Comparison of ENCODE assay signal across 7 mouse cellular contexts in genomic region chr5:146844301-146844941, GRCm38 (mm10). TPM values are rescaled to one million over a fixed set of nuclear protein-coding genes. Genes with fewer than 3 reads are reported as not detected.
DNase-seq lines count a peak whose midpoint lies in the region; ATAC-seq and TF ChIP-seq lines count a peak whose summit lies in the region.

No protein-coding gene starts in this region.

- H3K27me3 ChIP-seq in lung, embryonic 16.5 days (ENCODE audit: control insufficient read depth, insufficient read depth, low read depth, low read length) = no peaks in the 10 kb centered on the region
- no peaks in the 10 kb centered on the region for H3K27me3 ChIP-seq in embryonic facial prominence, embryonic 15.5 days
- H3K27me3 ChIP-seq in limb, embryonic 14.5 days (ENCODE audit: control insufficient read depth, insufficient read depth, low read length) = no peaks in the 10 kb centered on the region

- 9% methylated on average over 6 of the region's 6 CpGs for WGBS in lung, embryonic 16.5 days
- 11% methylated on average over 6 of the region's 6 CpGs for WGBS in embryonic facial prominence, embryonic 15.5 days
- 8% methylated on average over 6 of the region's 6 CpGs for WGBS in limb, embryonic 14.5 days

- DNase-seq in lung, postnatal 10 days = no peak
- no peak for DNase-seq in limb, embryonic 14.5 days (ENCODE audit: low spot score)
- peak; percentile 67 for DNase-seq in retina, postnatal 1 day
- DNase-seq in urinary bladder, adult 2 months (ENCODE audit: low spot score) = no peak
- no peak for DNase-seq in gastrocnemius, postnatal 25 days

- no peaks in the 10 kb centered on the region; the same call in 1 of the 2 replicates for H3K36me3 ChIP-seq in lung, embryonic 16.5 days (ENCODE audit: control insufficient read depth, insufficient read depth, low read length)
- no peaks in the 10 kb centered on the region; the same call in 1 of the 2 replicates for H3K36me3 ChIP-seq in embryonic facial prominence, embryonic 15.5 days
- H3K36me3 ChIP-seq in limb, embryonic 14.5 days (ENCODE audit: control insufficient read depth, insufficient read depth, low read length) = no peaks in the 10 kb centered on the region; the same call in 1 of the 2 replicates

- peak overlapping the region; percentile 97 for H3K4me2 ChIP-seq in lung, embryonic 16.5 days (ENCODE audit: low read depth, low read length)
- H3K4me2 ChIP-seq in embryonic facial prominence, embryonic 15.5 days (replicated peaks) = peak overlapping the region; percentile 100
- H3K4me2 ChIP-seq in limb, embryonic 14.5 days (replicated peaks; ENCODE audit: low read depth, low read length, severe bottlenecking) = peak overlapping the region; percentile 87

- peaks cover 24% of the 10 kb centered on the region for H3K4me1 ChIP-seq in lung, embryonic 16.5 days (replicated peaks; ENCODE audit: control insufficient read depth, insufficient read depth, low read length)
- H3K4me1 ChIP-seq in embryonic facial prominence, embryonic 15.5 days = peaks cover 27% of the 10 kb centered on the region
- peaks cover 9% of the 10 kb centered on the region for H3K4me1 ChIP-seq in limb, embryonic 14.5 days (ENCODE audit: control insufficient read depth, insufficient read depth, low read length)

- no peaks in the 10 kb centered on the region for H3K9me3 ChIP-seq in lung, embryonic 16.5 days (ENCODE audit: control insufficient read depth, low read length)
- H3K9me3 ChIP-seq in embryonic facial prominence, embryonic 15.5 days (replicated peaks) = no peaks in the 10 kb centered on the region
- no peaks in the 10 kb centered on the region for H3K9me3 ChIP-seq in limb, embryonic 14.5 days (ENCODE audit: control insufficient read depth, low read length)

- ATAC-seq in lung, embryonic 16.5 days (ENCODE audit: low read depth) = peak; percentile 3
- no peak for ATAC-seq in embryonic facial prominence, embryonic 15.5 days (ENCODE audit: insufficient number of reproducible peaks, low FRiP score, low TSS enrichment, low read depth)
- ATAC-seq in limb, embryonic 14.5 days (ENCODE audit: low FRiP score, low read depth) = 0 out of 2 replicates have a peak, but pooled peaks have one; percentile 9

- TF ChIP-seq POLR2A in limb, embryonic 14.5 days (IDR thresholded peaks at IDR 0.05; ENCODE audit: borderline replicate concordance, extremely low read depth, insufficient read depth, insufficient read length) = no peak

- H3K9ac ChIP-seq in lung, embryonic 16.5 days (ENCODE audit: low read length) = peak overlapping the region; percentile 81
- peak overlapping the region; percentile 50 for H3K9ac ChIP-seq in embryonic facial prominence, embryonic 15.5 days
- peak overlapping the region; percentile 64 for H3K9ac ChIP-seq in limb, embryonic 14.5 days (ENCODE audit: low read depth, low read length, severe bottlenecking)

- H3K27ac ChIP-seq in lung, embryonic 16.5 days (ENCODE audit: low read length) = peak overlapping the region; percentile 36; the same call in 1 of the 2 replicates
- H3K27ac ChIP-seq in embryonic facial prominence, embryonic 15.5 days (replicated peaks) = peak overlapping the region; percentile 31; the same call in 1 of the 2 replicates
- H3K27ac ChIP-seq in limb, embryonic 14.5 days (replicated peaks; ENCODE audit: low read depth, low read length) = peak overlapping the region; percentile 58; the same call in 1 of the 2 replicates

- H3K4me3 ChIP-seq in lung, embryonic 16.5 days (ENCODE audit: low read length) = peak overlapping the region; percentile 77
- H3K4me3 ChIP-seq in embryonic facial prominence, embryonic 15.5 days (replicated peaks) = peak overlapping the region; percentile 65
- peak overlapping the region; percentile 54 for H3K4me3 ChIP-seq in limb, embryonic 14.5 days (replicated peaks; ENCODE audit: low read length)

RNA-seq across cellular contexts. Expression of gene Rasl11a, which starts 0.5 kb away (rescaled TPM):
- 30.0 and 33.9 TPM in 2 replicates for polyA plus RNA-seq in lung, embryonic 16.5 days (2015; fragmentation: Nextera tagmentation; extraction: Ambion mirVana)
- 11.2 and 13.0 TPM in 2 replicates for polyA plus RNA-seq in embryonic facial prominence, embryonic 15.5 days (2015; fragmentation: Nextera tagmentation; extraction: Ambion mirVana)
- polyA plus RNA-seq in limb, embryonic 14.5 days (2012; rRNA removed) = 5.9 and 7.8 TPM in 2 replicates
- 8.4 and 9.3 TPM in 2 replicates for polyA plus RNA-seq in limb, embryonic 14.5 days (2014; fragmentation: Nextera tagmentation; extraction: Ambion mirVana)
- polyA plus RNA-seq in urinary bladder, adult 2 months (2012; rRNA removed) = 15.1 and 24.8 TPM in 2 replicates
- 1 to 10 TPM; 1.2 to 1.9 TPM for total RNA-seq in gastrocnemius, postnatal 25 days (2021)

RNA-seq across cellular contexts. Expression of gene Rpl21, which starts 11.7 kb away (rescaled TPM):
- polyA plus RNA-seq in lung, embryonic 16.5 days (2015; fragmentation: Nextera tagmentation; extraction: Ambion mirVana) = 510 and 546 TPM in 2 replicates
- polyA plus RNA-seq in embryonic facial prominence, embryonic 15.5 days (2015; fragmentation: Nextera tagmentation; extraction: Ambion mirVana) = 545 and 547 TPM in 2 replicates
- 232 and 505 TPM in 2 replicates for polyA plus RNA-seq in limb, embryonic 14.5 days (2012; rRNA removed)
- 689 and 720 TPM in 2 replicates for polyA plus RNA-seq in limb, embryonic 14.5 days (2014; fragmentation: Nextera tagmentation; extraction: Ambion mirVana)
- 587 and 829 TPM in 2 replicates for polyA plus RNA-seq in urinary bladder, adult 2 months (2012; rRNA removed)
- 100 to 1,000 TPM; 103 to 126 TPM for total RNA-seq in gastrocnemius, postnatal 25 days (2021)

RNA-seq across cellular contexts. Expression of gene Usp12, which starts 49.6 kb away (rescaled TPM):
- 17.0 and 17.2 TPM in 2 replicates for polyA plus RNA-seq in lung, embryonic 16.5 days (2015; fragmentation: Nextera tagmentation; extraction: Ambion mirVana)
- polyA plus RNA-seq in embryonic facial prominence, embryonic 15.5 days (2015; fragmentation: Nextera tagmentation; extraction: Ambion mirVana) = 15.3 and 16.0 TPM in 2 replicates
- polyA plus RNA-seq in limb, embryonic 14.5 days (2012; rRNA removed) = 20.1 and 22.8 TPM in 2 replicates
- polyA plus RNA-seq in limb, embryonic 14.5 days (2014; fragmentation: Nextera tagmentation; extraction: Ambion mirVana) = 11.1 and 13.6 TPM in 2 replicates
- 16.6 and 20.9 TPM in 2 replicates for polyA plus RNA-seq in urinary bladder, adult 2 months (2012; rRNA removed)
- 10 to 100 TPM; 14.1 to 16.8 TPM for total RNA-seq in gastrocnemius, postnatal 25 days (2021)
